Mouse (Mus musculus) heart, adult 9 months (tissue): ENCODE results near the gene Pla2g15.

ENCODE experiments used
- DNase-seq, 2 experiments: peaks; one replicate each; pipeline ENCODE4 v3.0.0; 2022; ENCODE audit warnings: low spot score in 2 of 2

Gene Pla2g15

GRCm38 (mm10) chr8:106134751-106135571 is 15.2 kb upstream of the Pla2g15 start:
- no peak for DNase-seq

GRCm38 (mm10) chr8:106135672-106136071 is 14.5 kb upstream of the Pla2g15 start:
- no peak for DNase-seq

- peak in 1 of 2 experiments; percentile 36 for DNase-seq
Observed at GRCm38 (mm10) chr8:106136156-106137130, 13.8 kb upstream of the Pla2g15 start, which contains the start of gene Esrp2. TSS of gene Esrp2 (minus strand) at chr8:106136974.

GRCm38 (mm10) chr8:106137218-106137905 is 12.8 kb upstream of the Pla2g15 start:
- DNase-seq = no peak

- DNase-seq = peak; percentile 75 to 78
Observed at GRCm38 (mm10) chr8:106137906-106138477, 12.2 kb upstream of the Pla2g15 start.

GRCm38 (mm10) chr8:106138616-106139015 is 11.6 kb upstream of the Pla2g15 start:
- no peak for DNase-seq

GRCm38 (mm10) chr8:106140191-106140590 is 10.0 kb upstream of the Pla2g15 start:
- DNase-seq = no peak

- peak; percentile 68 to 81 for DNase-seq
Observed at GRCm38 (mm10) chr8:106140769-106141168, 9.4 kb upstream of the Pla2g15 start.

- DNase-seq = peak in 1 of 2 experiments; percentile 55
Observed at GRCm38 (mm10) chr8:106145331-106145730, 4.9 kb upstream of the Pla2g15 start.

- DNase-seq = no peak
Observed at GRCm38 (mm10) chr8:106146014-106146413, 4.2 kb upstream of the Pla2g15 start.

GRCm38 (mm10) chr8:106147868-106148565 is 2.2 kb upstream of the Pla2g15 start:
- DNase-seq = peak; percentile 48 to 71

GRCm38 (mm10) chr8:106149025-106149424 is 1.2 kb upstream of the Pla2g15 start:
- peak in 1 of 2 experiments; percentile 57 for DNase-seq

- no peak for DNase-seq
Observed at GRCm38 (mm10) chr8:106150653-106151000, 428 bp downstream of the Pla2g15 start.

GRCm38 (mm10) chr8:106151041-106151440 is 842 bp downstream of the Pla2g15 start:
- no peak for DNase-seq

GRCm38 (mm10) chr8:106152876-106153275 is 2.7 kb downstream of the Pla2g15 start:
- DNase-seq = no peak

- no peak for DNase-seq
Observed at GRCm38 (mm10) chr8:106157419-106157818, 7.2 kb downstream of the Pla2g15 start.

- peak in 1 of 2 experiments; percentile 55 for DNase-seq
Observed at GRCm38 (mm10) chr8:106158381-106158780, 8.2 kb downstream of the Pla2g15 start.

- DNase-seq = no peak
Observed at GRCm38 (mm10) chr8:106159876-106160275, 9.7 kb downstream of the Pla2g15 start.

- DNase-seq = no peak
Observed at GRCm38 (mm10) chr8:106163251-106163650, 13.1 kb downstream of the Pla2g15 start.

GRCm38 (mm10) chr8:106165460-106165859 is 15.3 kb downstream of the Pla2g15 start:
- peak in 1 of 2 experiments; percentile 68 for DNase-seq
